Mouse (Mus musculus) hindbrain, embryonic 11.5 days (tissue): ENCODE data around the gene Serpina1d. TPM values are rescaled to one million over a fixed set of nuclear protein-coding genes. Genes with fewer than 3 reads are reported as not detected.

ENCODE experiments used
- polyA plus RNA-seq: library from polyadenylated mRNA; unstranded; fragments of >200 nt; fragmentation: Nextera tagmentation; extraction: Ambion mirVana; gene quantifications from 2 replicates; pipeline ENCODE4 v1.2.1, GENCODE M21; 2014

Serpina1d gene
- polyA plus RNA-seq, 1 experiment from 2014 or later: not detected

Other genes starting within 250 kb of the Serpina1d start
- 2.7 and 3.0 TPM in 2 replicates for gene Ppp4r4, start 241.3 kb downstream of the Serpina1d start, polyA plus RNA-seq
- gene Serpina10, start 142.1 kb downstream of the Serpina1d start, polyA plus RNA-seq: 0.15 TPM in 1 of 2 replicates, not detected in the other
- 0.42 TPM in 1 of 2 replicates, not detected in the other for gene Serpina6, start 116.4 kb downstream of the Serpina1d start, polyA plus RNA-seq
- gene Serpina16, start 97.5 kb downstream of the Serpina1d start, polyA plus RNA-seq: not detected in 2 replicates
- not detected in 2 replicates for gene Serpina1f, start 78.1 kb downstream of the Serpina1d start, polyA plus RNA-seq
- 0.33 TPM in 1 of 2 replicates, not detected in the other for gene Serpina1b, start 56.8 kb upstream of the Serpina1d start, polyA plus RNA-seq
- gene Serpina1a, start 90.0 kb upstream of the Serpina1d start, polyA plus RNA-seq: not detected in 2 replicates
- gene Serpina1c, start 131.3 kb upstream of the Serpina1d start, polyA plus RNA-seq: not detected in 2 replicates
- gene Serpina1e, start 185.4 kb upstream of the Serpina1d start, polyA plus RNA-seq: not detected in 2 replicates
- not detected in 2 replicates for gene Serpina11, start 216.4 kb upstream of the Serpina1d start, polyA plus RNA-seq
- not detected in 2 replicates for gene Serpina9, start 240.2 kb upstream of the Serpina1d start, polyA plus RNA-seq